Comparison of ENCODE assay signal across 8 mouse cellular contexts in the genomic region with DNA sequence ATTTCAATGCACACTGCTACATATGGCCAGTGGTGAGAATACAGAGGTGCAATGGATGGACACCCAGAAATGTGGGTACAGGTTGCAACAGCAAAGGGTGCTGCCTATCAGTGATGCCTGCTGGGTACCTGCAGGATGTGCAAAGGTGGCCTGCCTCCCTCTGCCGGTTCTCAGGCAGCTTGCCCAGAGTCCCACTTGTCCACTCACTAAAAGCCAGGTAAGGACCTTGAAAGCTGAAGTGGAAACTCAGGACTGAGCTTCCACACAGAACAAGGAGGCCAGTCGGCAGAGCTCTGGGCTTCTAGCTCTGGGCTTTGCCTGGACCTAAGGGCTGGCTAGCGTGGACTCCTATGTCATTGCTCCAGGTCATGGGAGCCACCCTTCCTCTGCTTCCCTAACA. TPM values are rescaled to one million over a fixed set of nuclear protein-coding genes. Genes with fewer than 3 reads are reported as not detected.
A peak's percentile ranks its signal among the peaks of the same experiment; 100 is the strongest.
DNase-seq lines count a peak whose midpoint lies in the region; ATAC-seq and TF ChIP-seq lines count a peak whose summit lies in the region.
"Had no signal": no experiment of that assay in that cellular context is flagged by ENCODE, and none has a peak within 500 bp of the region (broad histone marks: within the 10 kb centered on the region; RNA-seq: fewer than 3 reads in every experiment).

No protein-coding gene starts in this region.

- no peak for TF ChIP-seq POLR2A in liver, adult 2 months (IDR thresholded peaks at IDR 0.05; ENCODE audit: extremely low read depth, insufficient read depth, low read length)

- no peaks in the 10 kb centered on the region for H3K79me2 ChIP-seq in liver, adult 2 months (ENCODE audit: control insufficient read depth, insufficient read depth, low read length)

- no peak overlapping the region for H3K4me3 ChIP-seq in liver, adult 2 months (ENCODE audit: insufficient read depth, low read depth, low read length)
- no peak overlapping the region for H3K4me3 ChIP-seq in liver, postnatal 0 days (ENCODE audit: low read depth, low read length)
- H3K4me3 ChIP-seq in forebrain, embryonic 15.5 days = no peak overlapping the region
- H3K4me3 ChIP-seq in limb, embryonic 11.5 days (ENCODE audit: low read depth, low read length) = no peak overlapping the region
- no peak overlapping the region for H3K4me3 ChIP-seq in neural tube, embryonic 14.5 days (ENCODE audit: low read depth, low read length)

- H3K9ac ChIP-seq in liver, adult 2 months (ENCODE audit: low read depth, low read length) = no peak overlapping the region
- no peak overlapping the region for H3K9ac ChIP-seq in liver, postnatal 0 days (replicated peaks)
- H3K9ac ChIP-seq in forebrain, embryonic 15.5 days (replicated peaks) = peak overlapping the region; percentile 31
- H3K9ac ChIP-seq in limb, embryonic 11.5 days (ENCODE audit: low read length) = peak overlapping the region; percentile 60
- H3K9ac ChIP-seq in neural tube, embryonic 14.5 days (replicated peaks; ENCODE audit: low read depth, low read length) = 0 out of 2 replicates have a peak overlapping the region, but pooled peaks have one; percentile 11

- no peak for TF ChIP-seq CTCF in liver, adult 2 months (IDR thresholded peaks at IDR 0.05; ENCODE audit: low read depth, low read length)
- no peak; the same call in 1 of the 2 replicates for TF ChIP-seq CTCF in liver, postnatal 0 days (IDR thresholded peaks at IDR 0.05; ENCODE audit: low read depth)

- no peak for ATAC-seq in liver, postnatal 0 days
- no peak for ATAC-seq in forebrain, embryonic 15.5 days (replicated peaks)
- no peak for ATAC-seq in limb, embryonic 11.5 days (ENCODE audit: insufficient number of reproducible peaks, low FRiP score, low TSS enrichment, low read depth)
- ATAC-seq in neural tube, embryonic 14.5 days (ENCODE audit: low read depth) = no peak

- WGBS in liver, adult 2 months = 20% methylated on average over 3 of the region's 3 CpGs
- WGBS in liver, postnatal 0 days (ENCODE audit: insufficient replicate concordance) = 70% methylated on average over 3 of the region's 3 CpGs
- whole genome bisulfite sequencing in forebrain, embryonic 15.5 days = 27% methylated on average over 3 of the region's 3 CpGs
- WGBS in limb, embryonic 11.5 days = 51% methylated on average over 3 of the region's 3 CpGs
- 36% methylated on average over 3 of the region's 3 CpGs for WGBS in neural tube, embryonic 14.5 days

- peaks cover 40% of the 10 kb centered on the region for H3K4me1 ChIP-seq in liver, adult 2 months (ENCODE audit: control insufficient read depth, insufficient read depth, low read length)
- H3K4me1 ChIP-seq in liver, postnatal 0 days (ENCODE audit: insufficient read depth) = peaks cover 54% of the 10 kb centered on the region
- H3K4me1 ChIP-seq in forebrain, embryonic 15.5 days = peaks cover 91% of the 10 kb centered on the region
- peaks cover 76% of the 10 kb centered on the region for H3K4me1 ChIP-seq in limb, embryonic 11.5 days (ENCODE audit: control insufficient read depth, insufficient read depth, low read length)
- peaks cover 39% of the 10 kb centered on the region for H3K4me1 ChIP-seq in neural tube, embryonic 14.5 days (ENCODE audit: control insufficient read depth, insufficient read depth, low read length)

- DNase-seq in liver, adult 2 months (ENCODE audit: extremely low read depth, low read depth, low spot score) = peak; percentile 32
- no peak for DNase-seq in liver, postnatal 0 days
- DNase-seq in limb, embryonic 11.5 days (ENCODE audit: low spot score) = no peak
- DNase-seq in adrenal gland, postnatal 36 days = no peak
- DNase-seq in right cerebral cortex, postnatal 10 days (ENCODE audit: low spot score in 2 of 2) = no peak

- H3K9me3 ChIP-seq in liver, postnatal 0 days (ENCODE audit: low read length) = no peaks in the 10 kb centered on the region
- H3K9me3 ChIP-seq in forebrain, embryonic 15.5 days = no peaks in the 10 kb centered on the region
- no peaks in the 10 kb centered on the region for H3K9me3 ChIP-seq in limb, embryonic 11.5 days (ENCODE audit: control insufficient read depth, low read length)
- no peaks in the 10 kb centered on the region for H3K9me3 ChIP-seq in neural tube, embryonic 14.5 days (ENCODE audit: control insufficient read depth, low read length)

- peak overlapping the region; percentile 47 for H3K27ac ChIP-seq in liver, adult 2 months (replicated peaks; ENCODE audit: insufficient read depth, low read depth, low read length)
- no peak overlapping the region for H3K27ac ChIP-seq in liver, postnatal 0 days (ENCODE audit: low read depth)
- peak overlapping the region; percentile 94 for H3K27ac ChIP-seq in forebrain, embryonic 15.5 days (replicated peaks)
- H3K27ac ChIP-seq in limb, embryonic 11.5 days (replicated peaks; ENCODE audit: low read depth, low read length) = peak overlapping the region; percentile 86
- H3K27ac ChIP-seq in neural tube, embryonic 14.5 days (ENCODE audit: low read depth, low read length) = peak overlapping the region; percentile 81

- no peak overlapping the region for H3K4me2 ChIP-seq in liver, postnatal 0 days (ENCODE audit: low read depth, low read length)
- no peak overlapping the region; the same call in 1 of the 2 replicates for H3K4me2 ChIP-seq in forebrain, embryonic 15.5 days (replicated peaks)
- H3K4me2 ChIP-seq in limb, embryonic 11.5 days (ENCODE audit: low read depth, severe bottlenecking) = no peak overlapping the region; the same call in 1 of the 2 replicates
- H3K4me2 ChIP-seq in neural tube, embryonic 14.5 days (ENCODE audit: low read depth, low read length) = no peak overlapping the region

- TF ChIP-seq EP300 in liver, postnatal 0 days (IDR thresholded peaks at IDR 0.05; ENCODE audit: low read depth) = no peak

- H3K36me3 ChIP-seq in liver, adult 2 months (ENCODE audit: control insufficient read depth, insufficient read depth, low read length) = no peaks in the 10 kb centered on the region
- H3K36me3 ChIP-seq in liver, postnatal 0 days (replicated peaks; ENCODE audit: insufficient read depth, low read length) = no peaks in the 10 kb centered on the region
- H3K36me3 ChIP-seq in forebrain, embryonic 15.5 days = no peaks in the 10 kb centered on the region
- H3K36me3 ChIP-seq in limb, embryonic 11.5 days (ENCODE audit: control insufficient read depth, insufficient read depth, low read length) = no peaks in the 10 kb centered on the region
- H3K36me3 ChIP-seq in neural tube, embryonic 14.5 days (ENCODE audit: control insufficient read depth, insufficient read depth, low read length) = no peaks in the 10 kb centered on the region

- H3K27me3 ChIP-seq in liver, adult 2 months (ENCODE audit: control insufficient read depth, insufficient read depth, low read length) = no peaks in the 10 kb centered on the region
- no peaks in the 10 kb centered on the region for H3K27me3 ChIP-seq in liver, postnatal 0 days (ENCODE audit: insufficient read depth, low read length)
- H3K27me3 ChIP-seq in forebrain, embryonic 15.5 days = peaks cover 5% of the 10 kb centered on the region; the same call in 1 of the 2 replicates
- peaks cover 31% of the 10 kb centered on the region for H3K27me3 ChIP-seq in limb, embryonic 11.5 days (ENCODE audit: control insufficient read depth, insufficient read depth, low read length)
- 0 out of 2 replicates have a peak, but pooled peaks cover 2% of the 10 kb centered on the region for H3K27me3 ChIP-seq in neural tube, embryonic 14.5 days (ENCODE audit: control insufficient read depth, insufficient read depth, low read length)

RNA-seq across cellular contexts. Expression of a gene that starts 10.1 kb away (rescaled TPM):
- 0.18 and 0.47 TPM in 2 replicates for total RNA-seq in liver, adult 2 months (2014; rRNA removed)
- 0.71 and 1.3 TPM in 2 replicates for polyA plus RNA-seq in liver, adult 2 months (2012; rRNA removed)
- polyA plus RNA-seq in liver, postnatal 0 days (2015; fragmentation: Nextera tagmentation; extraction: Ambion mirVana) = 24.6 and 25.7 TPM in 2 replicates
- 2.1 and 2.5 TPM in 2 replicates for polyA plus RNA-seq in forebrain, embryonic 15.5 days (2015; fragmentation: Nextera tagmentation; extraction: Ambion mirVana)
- polyA plus RNA-seq in limb, embryonic 11.5 days (2014; fragmentation: Nextera tagmentation; extraction: Ambion mirVana) = 3.9 and 4.8 TPM in 2 replicates
- 1.3 and 3.6 TPM in 2 replicates for polyA plus RNA-seq in neural tube, embryonic 14.5 days (2014; fragmentation: Nextera tagmentation; extraction: Ambion mirVana)
- 1 to 10 TPM; 2.5 to 2.9 TPM for total RNA-seq in adrenal gland, postnatal 36 days (2021)

RNA-seq across cellular contexts. Expression of a gene that starts 11.5 kb away (rescaled TPM):
- not detected in 2 replicates for total RNA-seq in liver, adult 2 months (2014; rRNA removed)
- polyA plus RNA-seq in liver, adult 2 months (2012; rRNA removed) = 0.19 TPM in 1 of 2 replicates, not detected in the other
- polyA plus RNA-seq in liver, postnatal 0 days (2015; fragmentation: Nextera tagmentation; extraction: Ambion mirVana) = 4.8 and 6.3 TPM in 2 replicates
- polyA plus RNA-seq in forebrain, embryonic 15.5 days (2015; fragmentation: Nextera tagmentation; extraction: Ambion mirVana) = 2.7 TPM in 2 replicates
- 7.7 and 8.6 TPM in 2 replicates for polyA plus RNA-seq in limb, embryonic 11.5 days (2014; fragmentation: Nextera tagmentation; extraction: Ambion mirVana)
- 0.76 and 1.8 TPM in 2 replicates for polyA plus RNA-seq in neural tube, embryonic 14.5 days (2014; fragmentation: Nextera tagmentation; extraction: Ambion mirVana)
- under 1 TPM in 1 of 2 experiments, not detected in 1; 0.46 TPM for total RNA-seq in adrenal gland, postnatal 36 days (2021)
- total RNA-seq: left cerebral cortex, postnatal 14 days had no signal

RNA-seq across cellular contexts. Expression of a gene that starts 23.6 kb away (rescaled TPM):
- 5.3 and 8.0 TPM in 2 replicates for total RNA-seq in liver, adult 2 months (2014; rRNA removed)
- polyA plus RNA-seq in liver, adult 2 months (2012; rRNA removed) = 31.0 and 32.6 TPM in 2 replicates
- 3.3 and 3.6 TPM in 2 replicates for polyA plus RNA-seq in liver, postnatal 0 days (2015; fragmentation: Nextera tagmentation; extraction: Ambion mirVana)
- polyA plus RNA-seq in forebrain, embryonic 15.5 days (2015; fragmentation: Nextera tagmentation; extraction: Ambion mirVana) = 15.5 and 16.4 TPM in 2 replicates
- polyA plus RNA-seq in limb, embryonic 11.5 days (2014; fragmentation: Nextera tagmentation; extraction: Ambion mirVana) = 26.4 and 26.7 TPM in 2 replicates
- polyA plus RNA-seq in neural tube, embryonic 14.5 days (2014; fragmentation: Nextera tagmentation; extraction: Ambion mirVana) = 15.3 and 16.6 TPM in 2 replicates
- 10 to 100 TPM; 73.9 to 80.0 TPM for total RNA-seq in adrenal gland, postnatal 36 days (2021)

RNA-seq across cellular contexts. Expression of a gene that starts 25.2 kb away (rescaled TPM):
- 20.7 and 27.3 TPM in 2 replicates for total RNA-seq in liver, adult 2 months (2014; rRNA removed)
- 44.6 and 58.6 TPM in 2 replicates for polyA plus RNA-seq in liver, adult 2 months (2012; rRNA removed)
- 21.3 TPM in 2 replicates for polyA plus RNA-seq in liver, postnatal 0 days (2015; fragmentation: Nextera tagmentation; extraction: Ambion mirVana)
- polyA plus RNA-seq in forebrain, embryonic 15.5 days (2015; fragmentation: Nextera tagmentation; extraction: Ambion mirVana) = 62.4 and 64.0 TPM in 2 replicates
- 65.7 and 65.9 TPM in 2 replicates for polyA plus RNA-seq in limb, embryonic 11.5 days (2014; fragmentation: Nextera tagmentation; extraction: Ambion mirVana)
- 59.8 and 70.2 TPM in 2 replicates for polyA plus RNA-seq in neural tube, embryonic 14.5 days (2014; fragmentation: Nextera tagmentation; extraction: Ambion mirVana)
- 10 to 100 TPM; 63.8 to 83.7 TPM for total RNA-seq in adrenal gland, postnatal 36 days (2021)

RNA-seq across cellular contexts. Expression of a gene that starts 48.7 kb away (rescaled TPM):
- 13.1 and 15.6 TPM in 2 replicates for total RNA-seq in liver, adult 2 months (2014; rRNA removed)
- 12.0 and 12.6 TPM in 2 replicates for polyA plus RNA-seq in liver, adult 2 months (2012; rRNA removed)
- 32.3 and 32.9 TPM in 2 replicates for polyA plus RNA-seq in liver, postnatal 0 days (2015; fragmentation: Nextera tagmentation; extraction: Ambion mirVana)
- polyA plus RNA-seq in forebrain, embryonic 15.5 days (2015; fragmentation: Nextera tagmentation; extraction: Ambion mirVana) = 26.0 and 33.4 TPM in 2 replicates
- 149 and 156 TPM in 2 replicates for polyA plus RNA-seq in limb, embryonic 11.5 days (2014; fragmentation: Nextera tagmentation; extraction: Ambion mirVana)
- 14.4 and 20.9 TPM in 2 replicates for polyA plus RNA-seq in neural tube, embryonic 14.5 days (2014; fragmentation: Nextera tagmentation; extraction: Ambion mirVana)
- total RNA-seq in adrenal gland, postnatal 36 days (2021) = 10 to 100 TPM; 33.9 to 37.4 TPM

Comparison
In these comparisons a context has a peak if more than half of its experiments do, and no peak if none do; other contexts are left out.
1. H3K9ac ChIP-seq: peak in forebrain, embryonic 15.5 days (single experiment), limb, embryonic 11.5 days (single experiment) and neural tube, embryonic 14.5 days (single experiment); none in liver, adult 2 months (single experiment) and liver, postnatal 0 days (single experiment).